Mouse (Mus musculus): ENCODE data around the gene Ugt1a6b.
"Not testable (repeated sequence)": the region's sequence is repeated elsewhere in the genome, so short reads cannot be mapped to it uniquely, and the experiment has no call there.

The Ugt1a6b gene

DNA sequence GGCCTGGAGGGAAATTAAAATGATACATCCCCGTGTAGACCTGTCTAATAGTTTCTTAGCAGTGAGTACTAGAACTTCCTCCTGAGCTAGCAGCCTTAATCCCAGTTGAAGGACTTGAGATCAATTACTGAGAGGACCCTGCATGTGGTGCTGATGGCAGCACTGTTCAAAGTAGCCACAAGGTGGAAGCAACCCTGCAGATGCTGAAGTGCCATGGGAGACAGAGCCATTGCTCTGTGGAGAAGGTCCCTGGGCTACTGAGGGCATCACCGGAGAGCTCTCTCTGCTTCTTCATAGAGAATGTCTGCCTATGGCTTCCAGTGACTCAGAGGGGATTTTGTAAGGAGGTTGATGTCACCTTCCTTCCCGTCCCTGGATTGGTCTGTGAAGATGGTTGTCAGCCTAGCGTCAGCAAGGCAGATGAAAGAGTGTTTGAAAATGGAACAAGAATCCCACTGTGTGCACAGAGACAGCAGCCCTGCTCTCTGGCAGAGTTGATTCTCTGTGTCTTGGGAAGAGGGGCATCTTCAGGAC is 22.8 kb downstream of the Ugt1a6b start:
- DNase-seq, result not testable (repeated sequence)

DNA sequence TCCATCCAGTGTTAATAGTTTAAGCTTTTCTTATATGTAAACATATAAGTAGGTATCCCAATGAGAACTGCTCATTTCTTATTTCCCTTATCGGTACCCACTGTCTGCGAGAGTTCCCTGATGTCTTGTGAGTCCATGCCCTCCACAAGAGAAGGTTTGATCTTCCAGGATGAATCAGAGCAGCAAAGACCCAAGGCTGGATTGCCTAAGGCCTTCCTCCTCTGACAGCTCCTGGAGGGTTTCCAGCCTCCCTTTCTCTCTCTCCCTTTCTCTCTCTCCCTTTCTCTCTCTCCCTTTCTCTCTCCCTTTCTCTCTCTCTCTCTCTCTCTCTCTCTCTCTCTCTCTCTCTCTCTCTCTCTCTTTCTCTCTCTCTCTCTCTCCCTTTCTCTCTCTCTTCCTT is 26.0 kb downstream of the Ugt1a6b start:
- not testable (repeated sequence) for DNase-seq

DNA sequence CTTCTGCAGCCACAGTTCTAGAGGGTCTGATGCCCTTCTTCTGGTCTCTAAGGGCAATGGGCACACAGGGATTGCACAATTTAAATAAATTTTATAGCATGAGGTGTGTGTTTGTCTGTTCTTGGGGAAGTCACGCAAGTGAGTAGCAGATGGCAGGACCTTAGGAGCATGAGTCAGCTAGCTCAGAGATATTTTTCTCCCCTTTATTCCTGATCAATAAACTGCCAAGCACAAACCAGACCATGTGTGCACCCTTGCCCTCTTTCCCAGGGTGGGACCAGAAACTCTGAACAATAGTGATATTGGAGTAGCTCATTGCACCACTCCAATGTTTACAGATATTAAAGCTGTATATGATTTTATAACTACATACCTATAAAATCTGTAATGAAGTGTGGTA is 27.2 kb downstream of the Ugt1a6b start:
- not testable (repeated sequence) for DNase-seq

DNA sequence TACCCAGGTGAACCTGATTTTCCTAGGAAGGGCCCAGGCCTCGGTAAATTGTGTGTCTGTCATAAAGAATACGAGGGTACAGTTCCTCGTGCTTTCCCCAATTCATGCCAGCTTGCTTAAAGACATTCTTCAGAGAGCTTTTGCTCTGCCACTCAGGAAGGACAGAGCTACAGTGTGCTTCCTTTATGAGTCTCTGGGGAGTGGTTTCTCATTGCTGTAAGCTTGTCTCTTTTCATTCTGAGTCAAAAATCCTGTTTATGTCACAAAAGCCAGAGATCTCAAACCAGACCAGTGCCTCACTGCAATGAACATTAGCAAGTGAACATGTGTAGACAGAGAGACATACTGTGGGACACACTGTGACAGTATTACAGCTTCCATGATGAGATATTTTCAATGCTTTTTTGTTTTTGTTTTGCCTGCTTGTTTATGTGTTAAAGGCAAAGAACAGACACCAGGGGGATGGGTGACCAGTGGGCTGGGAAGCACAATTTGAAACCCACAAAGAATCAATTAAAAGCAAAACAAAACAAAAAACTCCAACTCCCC is 30.9 kb downstream of the Ugt1a6b start:
- no peak for DNase-seq

DNA sequence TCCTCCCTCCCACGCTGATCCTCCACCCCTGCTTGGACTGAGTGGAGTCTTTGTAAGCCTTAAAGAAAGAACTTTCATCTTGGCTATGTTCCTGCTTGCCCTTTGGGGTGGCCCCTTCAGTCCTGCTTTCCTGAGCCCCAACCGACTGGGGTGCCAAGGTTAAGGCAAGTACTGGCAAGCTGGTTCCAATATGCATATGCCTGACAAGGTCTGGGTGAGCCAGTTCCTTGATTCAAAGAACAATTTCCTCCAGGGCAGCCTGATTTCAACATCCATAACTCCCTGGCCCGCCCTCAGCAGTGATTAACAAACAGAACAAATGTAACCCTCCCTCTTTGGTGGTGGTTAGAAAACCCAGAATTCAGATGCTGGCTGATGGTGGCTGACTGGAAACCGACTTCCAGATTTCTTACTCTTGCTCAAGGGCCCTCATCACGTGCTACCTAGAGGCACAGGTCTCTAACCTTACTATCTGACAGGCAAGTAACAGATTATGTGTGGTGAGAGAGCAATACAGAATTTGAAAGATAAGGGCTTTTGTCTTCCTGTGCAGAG is 31.5 kb downstream of the Ugt1a6b start, which contains the start of gene Ugt1a6a:
Ugt1a6a (plus strand) TSS at position 353 of the 555 bp plus-strand sequence.
- peak; percentile 59 for DNase-seq

DNA sequence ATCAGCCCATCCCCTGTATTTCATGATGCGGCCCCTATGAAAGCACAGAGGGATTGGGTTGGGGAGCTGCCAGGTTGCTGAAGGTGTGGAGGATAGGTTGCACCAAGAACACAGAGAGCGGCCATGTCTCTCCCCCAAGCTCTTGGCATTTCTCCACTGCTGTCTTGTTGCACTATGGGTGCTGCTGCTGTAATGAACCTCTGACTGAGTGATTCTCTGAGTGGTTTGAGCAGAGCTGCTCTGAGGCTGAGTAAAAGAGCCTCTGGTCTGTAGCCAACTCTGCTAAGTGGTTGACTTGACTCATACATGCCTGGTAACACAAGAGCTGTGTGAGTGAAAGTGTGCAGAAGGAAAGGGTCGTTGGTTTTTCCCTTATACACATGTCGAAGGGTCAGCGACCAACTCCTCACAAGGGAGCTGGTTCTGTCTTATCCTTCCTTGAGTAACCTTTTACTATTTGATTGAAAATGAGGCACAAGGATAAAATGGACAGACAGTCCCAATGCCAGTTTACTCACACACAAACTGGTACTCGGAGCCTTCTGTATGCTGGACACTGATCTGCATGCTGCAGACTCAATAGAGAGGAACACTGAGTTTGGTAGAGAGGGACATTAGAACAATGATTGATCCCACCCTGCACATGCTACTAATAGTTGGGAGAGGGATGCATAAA is 32.3 kb downstream of the Ugt1a6b start:
- DNase-seq, result not testable (repeated sequence)

DNA sequence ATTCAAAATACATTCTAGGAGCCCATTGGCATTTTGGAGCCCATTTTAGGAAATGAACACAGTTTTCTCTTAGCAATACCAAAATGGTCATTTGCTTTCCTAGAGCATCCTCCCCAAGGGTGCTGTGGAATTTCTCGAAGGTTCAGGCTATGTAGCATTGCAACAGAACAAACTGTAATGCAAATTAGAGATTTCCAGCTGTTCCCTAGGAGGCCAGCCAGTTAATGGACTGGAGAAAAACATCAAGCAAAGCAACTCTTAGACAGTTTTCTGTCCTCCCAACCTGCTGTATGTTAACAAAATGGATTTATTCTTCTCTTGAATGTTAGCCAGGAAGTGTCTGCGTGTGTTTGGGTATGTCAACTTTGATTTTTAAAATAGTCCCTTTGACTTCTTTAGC is 33.6 kb downstream of the Ugt1a6b start:
- DNase-seq, result no peak

DNA sequence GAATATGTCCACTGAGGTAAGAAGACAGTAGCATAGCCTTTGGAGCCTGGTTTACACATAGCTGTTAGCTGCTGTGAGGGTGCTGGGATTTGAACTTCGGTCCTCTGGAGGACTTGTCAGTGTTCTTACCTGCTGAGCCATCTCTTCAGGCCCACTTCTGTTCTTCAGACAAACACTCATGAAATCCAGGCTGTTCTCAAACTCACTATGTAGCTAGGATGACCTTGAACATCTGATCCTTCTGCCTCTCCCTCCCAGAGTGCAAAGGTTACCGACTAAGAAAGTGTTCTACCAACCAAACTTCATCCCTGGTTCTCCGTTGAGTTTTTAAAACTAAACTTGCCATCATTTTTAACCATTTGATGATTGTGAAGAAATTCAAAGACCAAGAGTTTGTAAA is 34.2 kb downstream of the Ugt1a6b start:
- no peak for DNase-seq

DNA sequence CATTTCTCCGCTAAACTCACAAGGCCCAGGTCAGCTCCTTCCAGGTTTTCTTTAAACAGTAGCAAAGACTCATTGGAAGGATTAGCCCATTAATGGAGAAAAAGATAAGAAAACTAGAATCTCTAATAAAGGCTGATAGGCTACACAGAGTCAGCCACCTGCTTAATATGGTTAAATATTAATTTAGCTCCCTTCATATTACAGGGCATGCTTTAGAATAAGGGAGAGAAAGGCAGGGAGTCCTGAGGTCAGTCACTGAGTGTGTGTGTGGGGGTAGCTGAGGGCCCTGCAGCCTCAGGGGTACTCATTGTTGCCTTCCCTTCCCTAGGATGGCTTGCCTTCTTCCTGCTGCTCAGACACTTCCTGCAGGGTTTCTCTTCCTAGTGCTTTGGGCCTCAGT is 35.1 kb downstream of the Ugt1a6b start:
- DNase-seq, result no peak

DNA sequence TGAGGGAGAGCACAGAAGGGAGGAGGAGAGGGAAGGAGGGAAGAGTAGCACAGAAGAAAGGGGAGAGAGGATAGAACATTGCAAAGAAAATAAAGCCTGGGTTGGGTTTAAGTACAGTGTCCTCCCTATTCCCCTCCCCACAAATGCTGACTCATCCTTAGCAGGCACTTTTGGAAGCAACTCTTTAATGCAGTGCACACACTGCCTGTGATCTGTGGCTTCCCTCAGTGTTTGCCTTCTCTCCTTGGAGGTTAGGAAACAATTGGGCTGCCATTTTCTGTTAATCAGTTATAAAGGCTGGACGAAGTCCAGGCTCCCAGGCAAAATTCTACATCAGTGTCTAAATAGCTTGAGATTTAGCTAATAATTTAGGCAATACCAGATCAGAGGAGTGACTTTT is 37.4 kb downstream of the Ugt1a6b start:
- DNase-seq, result peak; percentile 87

DNA sequence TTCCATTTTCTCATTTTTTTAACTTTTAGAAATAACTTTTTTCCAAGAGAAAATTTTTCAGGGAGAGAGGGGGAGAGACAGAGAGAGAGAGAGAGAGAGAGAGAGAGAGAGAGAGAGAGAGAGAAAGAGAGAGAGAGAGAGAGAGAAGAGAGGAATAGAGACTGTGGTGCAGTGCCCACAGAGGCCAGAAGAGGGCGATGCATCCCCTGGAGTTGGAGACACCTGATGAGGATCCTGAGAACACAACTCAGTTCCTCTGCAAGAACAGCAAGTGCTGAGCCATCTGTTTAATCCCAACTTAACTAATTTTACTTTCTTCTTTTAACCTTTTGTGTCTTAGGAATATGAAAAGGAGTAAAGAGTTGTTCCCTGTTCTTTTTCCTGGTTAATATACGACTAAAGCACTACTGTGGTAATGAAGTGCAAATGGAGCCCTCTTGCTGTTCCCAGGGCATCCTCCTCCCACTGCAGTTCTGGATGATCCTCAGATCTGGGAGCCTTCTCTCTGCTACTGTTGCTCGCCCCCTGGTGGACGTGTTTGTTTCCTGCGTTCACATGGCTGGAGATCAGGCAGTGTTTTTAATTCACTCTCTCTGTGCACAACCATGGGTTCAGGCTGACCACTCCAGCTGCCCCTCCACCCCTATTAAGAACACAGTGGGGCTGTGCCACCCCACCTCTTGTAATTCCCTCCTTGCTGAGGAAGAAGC is 41.1 kb downstream of the Ugt1a6b start:
- peak; percentile 81 for DNase-seq

DNA sequence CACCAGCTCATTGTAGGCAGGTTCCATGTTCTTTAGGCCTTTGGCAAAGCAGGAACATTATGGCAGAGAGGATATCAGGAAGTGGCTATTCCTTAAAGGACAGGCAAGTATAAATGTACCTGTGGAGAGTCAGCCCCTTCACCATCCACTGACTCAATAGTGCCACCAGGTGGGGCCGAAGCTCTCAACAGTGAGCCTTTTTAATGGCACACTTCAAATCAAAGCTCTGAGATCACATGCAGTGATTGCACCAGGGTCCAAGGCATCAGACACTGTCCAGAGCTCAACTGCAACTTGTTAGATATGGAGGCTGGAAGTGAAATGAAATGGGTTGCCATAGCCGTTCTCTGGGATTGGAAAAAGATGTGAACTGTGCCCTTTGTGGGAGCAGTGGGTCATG is 42.2 kb downstream of the Ugt1a6b start:
- peak; percentile 33 for DNase-seq

DNA sequence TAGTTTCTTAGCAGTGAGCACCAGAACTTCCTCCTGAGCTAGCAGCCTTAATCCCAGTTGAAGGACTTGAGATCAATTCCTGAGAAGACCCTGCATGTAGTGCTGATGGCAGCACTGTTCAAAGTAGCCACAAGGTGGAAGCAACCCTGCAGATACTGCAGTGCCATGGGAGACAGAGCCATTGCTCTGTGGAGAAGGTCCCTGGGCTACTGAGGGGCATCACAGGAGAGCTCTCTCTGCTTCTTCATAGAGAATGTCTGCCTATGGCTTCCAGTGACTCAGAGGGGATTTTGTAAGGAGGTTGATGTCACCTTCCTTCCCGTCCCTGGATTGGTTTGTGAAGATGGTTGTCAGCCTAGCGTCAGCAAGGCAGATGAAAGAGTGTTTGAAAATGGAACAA is 47.1 kb downstream of the Ugt1a6b start:
- not testable (repeated sequence) for DNase-seq

DNA sequence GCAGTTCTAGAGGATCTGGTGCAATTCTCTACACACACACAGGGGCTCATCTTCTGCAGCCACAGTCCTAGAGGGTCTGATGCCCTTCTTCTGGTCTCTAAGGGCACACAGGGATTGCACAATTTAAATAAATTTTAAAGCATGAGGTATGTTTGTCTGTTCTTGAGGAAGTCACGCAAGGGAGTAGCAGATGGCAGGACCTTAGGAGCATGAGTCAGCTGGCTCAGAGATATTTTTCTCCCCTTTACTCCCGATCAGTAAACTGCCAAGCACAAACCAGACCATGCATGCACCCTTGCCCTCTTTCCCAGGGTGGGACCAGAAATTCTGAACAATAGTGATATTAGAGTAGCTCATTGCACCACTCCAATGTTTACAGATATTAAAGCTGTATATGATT is 55.4 kb downstream of the Ugt1a6b start:
- no peak for DNase-seq

DNA sequence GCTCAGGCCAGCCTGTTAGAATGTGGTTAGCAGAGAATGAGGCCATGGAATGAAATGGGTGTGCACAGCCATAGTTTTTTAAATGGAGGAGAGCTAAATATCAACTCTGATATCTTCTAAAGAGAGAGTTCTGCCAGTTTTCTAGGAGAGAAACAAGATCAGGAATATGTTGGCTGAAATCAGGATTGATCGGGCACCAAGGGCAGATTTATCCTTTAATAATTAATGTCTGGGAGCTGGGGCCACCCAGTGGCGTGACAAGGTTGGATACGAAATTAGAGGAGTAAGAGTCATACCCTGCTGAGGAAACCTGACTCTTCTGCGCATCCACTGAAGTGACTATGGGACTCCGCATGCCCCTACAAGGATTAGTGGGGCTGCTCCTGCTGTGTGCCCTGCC is 62.7 kb downstream of the Ugt1a6b start, which contains the start of gene Ugt1a5:
Ugt1a5 (plus strand) TSS at position 302 of the 400 bp plus-strand sequence.
- no peak for DNase-seq

DNA sequence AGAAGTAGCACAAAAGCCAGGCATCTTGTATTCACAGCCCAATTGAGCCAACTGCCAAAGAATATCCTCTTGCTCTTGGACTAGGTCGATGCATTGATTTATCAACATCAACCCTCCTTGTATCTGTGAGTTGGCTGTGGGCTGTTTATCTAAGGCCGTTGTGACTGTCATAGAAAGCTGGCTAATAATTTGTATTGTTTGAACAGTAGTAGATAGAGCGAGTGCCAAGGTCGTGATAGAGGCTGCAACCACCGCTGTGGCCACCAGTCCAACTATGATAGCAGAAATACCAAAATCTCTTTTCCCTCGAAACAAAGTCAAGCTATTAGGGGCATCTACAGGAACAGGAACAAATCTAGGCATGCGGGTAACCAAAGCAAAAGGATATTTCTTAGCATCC is 69.1 kb downstream of the Ugt1a6b start:
- not testable (repeated sequence) for DNase-seq

DNA sequence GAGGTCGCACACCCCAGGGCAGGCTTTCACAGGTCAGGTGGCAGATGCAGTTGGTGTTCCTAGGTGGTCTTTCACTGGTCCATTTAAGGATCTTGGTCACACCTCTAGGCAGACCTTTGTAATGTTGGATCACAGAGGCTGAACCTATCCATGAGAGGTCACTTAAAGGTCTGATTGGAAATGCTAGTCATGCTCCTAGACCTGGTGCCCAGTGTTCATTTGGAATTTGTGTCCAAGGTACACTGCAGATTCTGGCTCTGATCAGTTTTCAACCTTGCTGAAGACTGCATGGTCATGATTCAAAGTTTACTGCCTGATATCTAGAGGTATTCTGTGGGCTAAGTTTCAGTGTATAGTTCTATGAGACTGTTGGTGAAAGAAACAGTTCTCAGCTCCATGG is 76.6 kb downstream of the Ugt1a6b start:
- peak; percentile 65 for DNase-seq

DNA sequence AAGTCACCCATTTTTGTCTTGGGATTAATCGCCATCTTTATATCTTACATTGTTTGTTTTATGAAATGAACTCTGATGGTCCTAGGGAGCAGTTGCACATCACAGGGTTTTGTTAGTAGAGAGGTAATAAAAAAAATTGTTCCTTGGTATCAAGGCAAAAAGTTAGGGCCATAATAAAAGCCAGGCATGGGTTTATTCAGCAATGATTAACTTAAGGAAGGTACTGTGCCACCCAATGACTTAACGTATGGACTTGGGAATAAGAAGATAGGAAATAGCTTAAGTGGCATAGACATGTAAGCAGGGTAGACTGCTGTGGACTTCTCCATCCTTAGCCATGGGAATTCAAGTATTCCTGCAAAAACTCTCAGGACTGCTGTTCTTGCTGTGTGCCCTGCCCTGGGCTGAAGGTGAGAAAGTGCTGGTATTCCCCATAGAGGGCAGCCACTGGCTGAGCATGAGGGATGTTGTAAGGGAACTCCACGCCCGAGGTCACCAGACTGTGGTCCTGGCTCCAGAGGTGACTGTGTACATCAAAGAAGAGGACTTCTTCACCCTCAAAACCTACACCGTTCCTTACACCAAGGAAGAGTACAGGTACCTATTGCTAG is 83.4 kb downstream of the Ugt1a6b start:
- DNase-seq, result no peak

DNA sequence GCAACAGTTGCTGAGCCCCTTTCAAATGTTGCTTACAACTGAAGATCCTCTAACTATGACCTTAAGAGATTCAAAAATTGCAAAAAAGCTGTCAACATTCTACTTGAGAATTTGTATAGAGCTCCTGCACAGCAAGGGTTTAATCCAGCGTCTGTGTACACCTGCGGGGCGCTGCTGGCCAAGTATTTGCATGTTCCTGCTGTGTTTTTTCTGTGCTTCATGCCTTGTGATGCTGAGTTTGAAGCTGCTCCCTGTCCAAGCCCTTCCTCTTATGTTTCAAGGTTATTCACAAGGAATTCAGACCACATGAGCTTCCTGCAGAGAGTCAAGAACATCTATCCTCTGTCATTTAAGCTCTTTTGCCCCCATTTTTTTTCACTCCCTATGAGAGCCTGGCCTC is 89.1 kb downstream of the Ugt1a6b start:
- DNase-seq, result no peak

DNA sequence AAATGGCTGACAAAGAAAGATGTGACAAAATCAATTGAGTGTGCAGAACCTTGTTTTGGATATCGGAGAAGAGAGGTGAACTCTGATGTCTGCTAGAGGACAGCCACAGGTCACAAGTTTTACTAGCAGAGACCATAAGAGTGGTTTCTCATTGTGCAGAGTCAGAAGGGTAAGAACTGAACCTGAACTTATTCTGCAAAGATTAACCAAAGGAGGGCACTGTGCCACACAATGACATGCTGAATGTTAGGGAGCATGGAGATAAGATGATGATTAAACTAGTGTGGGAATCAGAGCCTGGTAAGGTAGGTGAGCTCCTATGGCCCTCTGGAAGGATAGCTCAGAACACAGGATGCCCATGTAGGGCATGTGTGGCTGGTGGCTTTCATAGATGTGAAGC is 92.6 kb downstream of the Ugt1a6b start:
- peak; percentile 97 for DNase-seq

DNA sequence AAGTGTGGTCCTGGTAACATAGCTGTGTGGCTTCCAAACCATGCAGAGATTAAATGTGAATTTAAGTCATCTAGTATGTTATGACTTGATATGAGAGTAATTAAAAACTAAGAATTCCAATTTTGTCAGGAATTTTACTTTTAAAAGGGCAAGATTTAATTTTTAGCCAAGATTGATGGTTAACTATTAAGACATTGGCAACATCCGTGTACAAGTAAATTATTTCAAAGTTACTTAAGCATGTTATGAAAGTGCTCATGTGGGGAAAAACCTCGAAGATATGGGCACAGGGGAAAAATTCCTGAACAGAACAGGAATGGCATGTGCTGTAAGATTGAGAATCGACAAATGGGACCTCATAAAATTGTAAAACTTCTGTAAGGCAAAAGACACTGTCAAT is 94.4 kb downstream of the Ugt1a6b start:
- peak; percentile 77 for DNase-seq

DNA sequence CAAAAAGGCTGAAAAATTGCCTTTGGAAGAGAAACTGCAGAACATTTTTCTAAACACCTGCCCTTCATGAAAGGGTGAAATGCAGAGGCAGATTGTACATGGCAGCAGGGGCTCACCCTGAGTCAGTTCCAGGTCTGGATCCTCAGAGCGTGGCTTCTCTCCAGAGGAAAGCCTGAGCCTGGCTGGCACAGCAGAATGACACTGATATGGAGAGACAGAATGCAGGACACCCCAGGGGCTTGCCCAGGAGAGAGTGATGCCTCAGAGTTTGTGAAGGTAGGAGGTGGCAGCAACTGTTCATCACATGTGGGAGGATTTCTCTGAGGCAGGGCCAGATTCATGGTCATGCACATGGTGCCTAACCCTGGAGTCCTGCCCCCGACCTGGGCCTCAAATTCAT is 96.9 kb downstream of the Ugt1a6b start:
- DNase-seq, result no peak

DNA sequence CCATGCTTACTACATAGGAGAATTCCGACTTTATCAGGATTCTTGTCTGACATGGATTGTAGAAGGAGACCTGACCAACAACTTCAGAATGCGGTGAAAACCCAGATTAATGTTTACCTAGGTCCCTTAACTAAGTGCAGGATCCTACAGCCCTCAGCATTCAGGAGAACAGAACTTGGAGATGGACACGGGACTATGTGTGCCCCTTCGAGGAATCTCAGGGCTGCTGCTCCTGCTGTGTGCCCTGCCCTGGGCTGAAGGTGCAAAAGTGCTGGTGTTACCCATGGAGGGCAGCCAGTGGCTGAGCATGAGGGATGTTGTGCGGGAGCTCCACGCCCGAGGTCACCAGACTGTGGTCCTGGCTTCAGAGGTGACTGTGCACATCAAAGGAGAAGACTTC is 97.4 kb downstream of the Ugt1a6b start, which contains the start of gene Ugt1a2:
Ugt1a2 (plus strand) TSS at position 146 of the 400 bp plus-strand sequence.
- peak; percentile 62 for DNase-seq

Data from kidney, adult 9 months (tissue).